Mouse (Mus musculus): ENCODE results near the gene Prkaa1.

GRCm38 (mm10) chr15:5186293-5186675 lies 42.6 kb downstream of the Prkaa1 start:
- no peak for TF ChIP-seq CTCF (IDR thresholded peaks at IDR 0.05)
- no peak for TF ChIP-seq EP300 (IDR thresholded peaks at IDR 0.05)

Data from lung, postnatal 0 days (tissue).